Mouse (Mus musculus) MEL (cell line): ENCODE measurements at regions not wholly inside any gene's neighbourhood (a gene's known extent, or its start where the extent isn't known, plus 50 kb on each side); places are given as distances from the start of the nearest gene placed in this dataset.

Experiments used
- DNase-seq: peaks from one replicate; pipeline ENCODE4 v3.0.0; 2011; ENCODE audit warnings: low read depth, low spot score
- H3K27ac ChIP-seq: 2 replicates; pipeline ENCODE4 v1.5.1; 2012; ENCODE audit warnings: low read depth, mild to moderate bottlenecking, control low read depth, low read length, moderate library complexity; ENCODE audit not compliant: control insufficient read depth
- H3K27me3 ChIP-seq, 2 experiments: fragments of 150-350 bp in 1 of 2; sonication (generic) in 1 of 2; 2 replicates each; pipeline ENCODE4 v1.6.1; 2012; ENCODE audit warnings: low read length in 2 of 2, mild to moderate bottlenecking in 2 of 2, improper control_type of control experiment in 1 of 2, moderate library complexity in 1 of 2; ENCODE audit not compliant: insufficient read depth in 2 of 2, control insufficient read depth in 1 of 2
- H3K36me3 ChIP-seq, 2 experiments: 2 replicates each; pipeline ENCODE4 v1.6.1; 2012 to 2014; ENCODE audit warnings: low read length in 2 of 2, improper control_type of control experiment in 1 of 2, inconsistent platforms in 1 of 2, mild to moderate bottlenecking in 1 of 2; ENCODE audit not compliant: insufficient read depth in 2 of 2, control insufficient read depth in 1 of 2
- H3K4me1 ChIP-seq, 2 experiments: fragments of 150-350 bp in 1 of 2; sonication (generic) in 1 of 2; 2 replicates each; pipeline ENCODE4 v1.6.1; 2012; ENCODE audit warnings: low read length in 2 of 2, improper control_type of control experiment in 1 of 2, mild to moderate bottlenecking in 1 of 2; ENCODE audit not compliant: insufficient read depth in 2 of 2, control insufficient read depth in 1 of 2
- H3K4me3 ChIP-seq, 2 experiments: fragments of 150-350 bp in 1 of 2; sonication (generic) in 1 of 2; 2 replicates each; pipeline ENCODE4 v1.5.1; 2012; ENCODE audit warnings: low read depth in 2 of 2, low read length in 2 of 2, mild to moderate bottlenecking in 2 of 2, moderate library complexity in 2 of 2, control low read depth in 1 of 2, improper control_type of control experiment in 1 of 2; ENCODE audit not compliant: control insufficient read depth in 1 of 2, insufficient read depth in 1 of 2
- H3K79me2 ChIP-seq: 2 replicates; pipeline ENCODE4 v1.6.1; 2012; ENCODE audit warnings: mild to moderate bottlenecking, low read length, moderate library complexity; ENCODE audit not compliant: control insufficient read depth, poor library complexity, insufficient read depth
- H3K9ac ChIP-seq: 2 replicates; pipeline ENCODE4 v1.6.1; 2012; ENCODE audit warnings: low read depth, mild to moderate bottlenecking, control low read depth, low read length, moderate library complexity; ENCODE audit not compliant: control insufficient read depth, poor library complexity, severe bottlenecking
- H3K9me3 ChIP-seq: fragments of 150-350 bp; sonication (generic); replicated peaks from 2 replicates; pipeline ENCODE4 v1.6.1; 2012; ENCODE audit warnings: mild to moderate bottlenecking, low read length, improper control_type of control experiment, moderate library complexity; ENCODE audit not compliant: insufficient read depth
- BHLHE40 ChIP-seq: IDR thresholded peaks from 2 replicates; pipeline ENCODE4 v1.6.1; 2012; ENCODE audit warnings: low read depth, mild to moderate bottlenecking, inconsistent platforms, low read length, improper control_type of control experiment, borderline replicate concordance
- CHD1 ChIP-seq: IDR thresholded peaks from 2 replicates; pipeline ENCODE4 v1.6.1; 2012; ENCODE audit warnings: low read depth, mild to moderate bottlenecking, inconsistent platforms, low read length, improper control_type of control experiment
- CTCF ChIP-seq, 3 experiments: IDR thresholded peaks in 2 of 3; conservative IDR thresholded peaks in 1 of 3; 2 replicates each; pipeline ENCODE4 v1.5.1; 2011 to 2012; ENCODE audit warnings: low read length in 3 of 3, low read depth in 2 of 3, mild to moderate bottlenecking in 2 of 3, improper control_type of control experiment in 1 of 3, inconsistent platforms in 1 of 3, mixed read lengths in 1 of 3, moderate library complexity in 1 of 3; ENCODE audit not compliant: control insufficient read depth in 1 of 3, insufficient read depth in 1 of 3, poor library complexity in 1 of 3, severe bottlenecking in 1 of 3
- E2F4 ChIP-seq: IDR thresholded peaks from 2 replicates; pipeline ENCODE4 v1.6.1; 2011; ENCODE audit warnings: low read depth, low read length, improper control_type of control experiment, borderline replicate concordance
- ETS1 ChIP-seq: IDR thresholded peaks from 2 replicates; pipeline ENCODE4 v1.6.1; 2012; ENCODE audit warnings: low read depth, mild to moderate bottlenecking, inconsistent platforms, low read length, improper control_type of control experiment, moderate library complexity
- GATA1 ChIP-seq: IDR thresholded peaks from 2 replicates; pipeline ENCODE4 v1.6.1; 2011; ENCODE audit warnings: low read depth, low read length, improper control_type of control experiment
- JUND ChIP-seq: IDR thresholded peaks from 2 replicates; pipeline ENCODE4 v1.6.1; 2011; ENCODE audit warnings: low read depth, mild to moderate bottlenecking, improper control_type of control experiment, low read length
- KAT2A ChIP-seq: conservative IDR thresholded peaks from 2 replicates; pipeline ENCODE4 v1.6.1; 2012; ENCODE audit warnings: low read depth, low read length, improper control_type of control experiment, inconsistent platforms
- MAZ ChIP-seq: IDR thresholded peaks from 2 replicates; pipeline ENCODE4 v1.6.1; 2012; ENCODE audit warnings: low read depth, mild to moderate bottlenecking, inconsistent platforms, low read length, improper control_type of control experiment
- MEF2A ChIP-seq: IDR thresholded peaks from 2 replicates; pipeline ENCODE4 v1.6.1; 2014; ENCODE audit warnings: low read depth, mild to moderate bottlenecking, inconsistent platforms, low read length, improper control_type of control experiment; ENCODE audit not compliant: poor library complexity, insufficient replicate concordance, severe bottlenecking; ENCODE audit errors: extremely low read depth
- MYB ChIP-seq: IDR thresholded peaks from 2 replicates; pipeline ENCODE4 v1.6.1; 2011; ENCODE audit warnings: mild to moderate bottlenecking, low read depth, low read length, improper control_type of control experiment
- MYC ChIP-seq: IDR thresholded peaks from 2 replicates; pipeline ENCODE4 v1.6.1; 2011; ENCODE audit warnings: low read depth, mild to moderate bottlenecking, low read length, improper control_type of control experiment, moderate library complexity
- NELFE ChIP-seq: IDR thresholded peaks from 2 replicates; pipeline ENCODE4 v1.6.1; 2011; ENCODE audit warnings: low read depth, low read length, improper control_type of control experiment
- POLR2A ChIP-seq, 2 experiments: IDR thresholded peaks; 2 replicates each; pipeline ENCODE4 v1.6.1; 2011 to 2012; ENCODE audit warnings: low read length in 2 of 2, mild to moderate bottlenecking in 2 of 2, control low read depth in 1 of 2, improper control_type of control experiment in 1 of 2, low read depth in 1 of 2, moderate library complexity in 1 of 2; ENCODE audit not compliant: control insufficient read depth in 1 of 2, insufficient read depth in 1 of 2, poor library complexity in 1 of 2
- POLR2AphosphoS2 ChIP-seq: IDR thresholded peaks from 2 replicates; pipeline ENCODE4 v1.6.1; 2011; ENCODE audit warnings: low read length, improper control_type of control experiment
- POLR2AphosphoS5 ChIP-seq: IDR thresholded peaks from 2 replicates; pipeline ENCODE4 v1.6.1; 2012; ENCODE audit warnings: low read depth, borderline replicate concordance, mild to moderate bottlenecking, inconsistent platforms, low read length, moderate library complexity, mixed read lengths
- RAD21 ChIP-seq: IDR thresholded peaks from 2 replicates; pipeline ENCODE4 v1.6.1; 2011; ENCODE audit warnings: mild to moderate bottlenecking, low read depth, low read length, improper control_type of control experiment
- RCOR1 ChIP-seq: IDR thresholded peaks from 2 replicates; pipeline ENCODE4 v1.6.1; 2012; ENCODE audit warnings: low read depth, mild to moderate bottlenecking, inconsistent platforms, low read length, improper control_type of control experiment
- SIN3A ChIP-seq: IDR thresholded peaks from 2 replicates; pipeline ENCODE4 v1.6.1; 2012; ENCODE audit warnings: low read length, improper control_type of control experiment, inconsistent platforms
- SMC3 ChIP-seq: IDR thresholded peaks from 2 replicates; pipeline ENCODE4 v1.6.1; 2011; ENCODE audit warnings: low read depth, low read length, improper control_type of control experiment
- TAL1 ChIP-seq: IDR thresholded peaks from 2 replicates; pipeline ENCODE4 v1.6.1; 2012; ENCODE audit warnings: mild to moderate bottlenecking, inconsistent platforms, low read length, moderate library complexity, mixed read lengths
- TBP ChIP-seq: IDR thresholded peaks from 2 replicates; pipeline ENCODE4 v1.8.0; 2011; ENCODE audit warnings: low read depth, low read length, improper control_type of control experiment
- TCF12 ChIP-seq: IDR thresholded peaks from 2 replicates; pipeline ENCODE4 v1.6.1; 2014; ENCODE audit warnings: low read depth, mild to moderate bottlenecking, inconsistent platforms, low read length, improper control_type of control experiment, moderate library complexity
- UBTF ChIP-seq: IDR thresholded peaks from 2 replicates; pipeline ENCODE4 v1.6.1; 2012; ENCODE audit warnings: low read depth, mild to moderate bottlenecking, inconsistent platforms, low read length, improper control_type of control experiment, moderate library complexity, borderline replicate concordance; ENCODE audit not compliant: insufficient read depth
- USF1 ChIP-seq: IDR thresholded peaks from 2 replicates; pipeline ENCODE4 v1.6.1; 2014; ENCODE audit warnings: low read depth, mild to moderate bottlenecking, inconsistent platforms, low read length, improper control_type of control experiment, moderate library complexity
- USF2 ChIP-seq, 2 experiments: IDR thresholded peaks; 2 replicates each; pipeline ENCODE4 v1.6.1; 2011 to 2012; ENCODE audit warnings: improper control_type of control experiment in 2 of 2, low read length in 2 of 2, borderline replicate concordance in 1 of 2, inconsistent platforms in 1 of 2, low read depth in 1 of 2, mild to moderate bottlenecking in 1 of 2; ENCODE audit not compliant: insufficient read depth in 1 of 2
- ZC3H11A ChIP-seq: IDR thresholded peaks from 2 replicates; pipeline ENCODE4 v1.6.1; 2012; ENCODE audit warnings: low read depth, mild to moderate bottlenecking, inconsistent platforms, low read length, improper control_type of control experiment
- ZNF384 ChIP-seq: IDR thresholded peaks from 2 replicates; pipeline ENCODE4 v1.6.1; 2012; ENCODE audit warnings: low read depth, mild to moderate bottlenecking, inconsistent platforms, low read length, improper control_type of control experiment

GRCm38 (mm10) chr1:140740081-140740480 is 494.1 kb downstream of the Kcnt2 start:
- no peak overlapping the region for H3K4me3 ChIP-seq
- no peak overlapping the region for H3K9ac ChIP-seq
- no peak for TF ChIP-seq SIN3A
- no peak for TF ChIP-seq RAD21
- TF ChIP-seq MAZ = no peak
- no peak for TF ChIP-seq NELFE
- TF ChIP-seq TAL1 = no peak
- no peak for TF ChIP-seq CHD1
- no peak for TF ChIP-seq JUND
- TF ChIP-seq POLR2A (IDR thresholded peaks at IDR 0.05; ENCODE audit: control insufficient read depth in 1 of 2, insufficient read depth in 1 of 2, low read depth in 1 of 2, low read length in 2 of 2, poor library complexity in 1 of 2) = no peak
- TF ChIP-seq KAT2A = no peak
- no peak for TF ChIP-seq TBP
- TF ChIP-seq TCF12 = no peak
- no peak for TF ChIP-seq POLR2AphosphoS5
- no peak for TF ChIP-seq ZC3H11A
- TF ChIP-seq GATA1 = no peak
- no peak for TF ChIP-seq MEF2A

GRCm38 (mm10) chr1:140748011-140748410 is 502.1 kb downstream of the Kcnt2 start:
- Histone ChIP-seq H3K79me2 (no peaks in the 10 kb centered on the region), H3K27me3 (no peaks in the 10 kb centered on the region), H3K36me3 (no peaks in the 10 kb centered on the region), H3K27ac (no peak overlapping the region), H3K9me3 (no peaks in the 10 kb centered on the region), H3K9ac (no peak overlapping the region), H3K4me1 (no peaks in the 10 kb centered on the region), H3K4me3 (no peak overlapping the region)
- no peak for DNase-seq
- TF ChIP-seq TAL1 = no peak
- no peak for TF ChIP-seq TCF12
- no peak for TF ChIP-seq USF1
- no peak for TF ChIP-seq USF2 (IDR thresholded peaks at IDR 0.05; ENCODE audit: borderline replicate concordance in 1 of 2, insufficient read depth in 1 of 2, low read depth in 1 of 2, low read length in 2 of 2)
- TF ChIP-seq ETS1 = no peak
- no peak for TF ChIP-seq UBTF
- no peak for TF ChIP-seq NELFE
- no peak for TF ChIP-seq ZC3H11A
- no peak for TF ChIP-seq SMC3
- no peak for TF ChIP-seq POLR2AphosphoS5
- no peak for TF ChIP-seq CTCF (IDR thresholded peaks at IDR 0.05 in 2 of 3, conservative IDR thresholded peaks at IDR 0.05 in 1 of 3; ENCODE audit: control insufficient read depth in 1 of 3, insufficient read depth in 1 of 3, low read depth in 2 of 3, low read length in 3 of 3, poor library complexity in 1 of 3, severe bottlenecking in 1 of 3)
- TF ChIP-seq E2F4 = no peak
- no peak for TF ChIP-seq POLR2A (IDR thresholded peaks at IDR 0.05; ENCODE audit: control insufficient read depth in 1 of 2, insufficient read depth in 1 of 2, low read depth in 1 of 2, low read length in 2 of 2, poor library complexity in 1 of 2)
- TF ChIP-seq MYC = no peak
- TF ChIP-seq POLR2AphosphoS2 = no peak
- TF ChIP-seq ZNF384 = no peak
- TF ChIP-seq RCOR1 = no peak
- TF ChIP-seq MYB = no peak
- TF ChIP-seq BHLHE40 = no peak
- no peak for TF ChIP-seq KAT2A

More at GRCm38 (mm10) chr1:140740081-140740480, 494.1 kb downstream of the Kcnt2 start:
- Histone ChIP-seq H3K79me2 (no peaks in the 10 kb centered on the region), H3K27ac (no peak overlapping the region), H3K4me1 (no peaks in the 10 kb centered on the region; a peak in 1 of 4 replicates), H3K36me3 (no peaks in the 10 kb centered on the region), H3K9me3 (no peaks in the 10 kb centered on the region), H3K27me3 (no peaks in the 10 kb centered on the region)
- peak; percentile 26 for DNase-seq
